Mouse (Mus musculus) E14TG2a.4 (cell line): ENCODE measurements around the gene Cpeb4.

Experiments used
- CTCF ChIP-seq: conservative IDR thresholded peaks from 2 replicates; pipeline ENCODE4 v1.5.1; 2014; ENCODE audit warnings: low read length
- NANOG ChIP-seq: IDR thresholded peaks from 2 replicates; pipeline ENCODE4 v1.6.1; 2014; ENCODE audit warnings: borderline replicate concordance, low read length, mixed read lengths
- POU5F1 ChIP-seq: IDR thresholded peaks from 2 replicates; pipeline ENCODE4 v1.6.1; 2014; ENCODE audit warnings: low read length, borderline replicate concordance

DNA sequence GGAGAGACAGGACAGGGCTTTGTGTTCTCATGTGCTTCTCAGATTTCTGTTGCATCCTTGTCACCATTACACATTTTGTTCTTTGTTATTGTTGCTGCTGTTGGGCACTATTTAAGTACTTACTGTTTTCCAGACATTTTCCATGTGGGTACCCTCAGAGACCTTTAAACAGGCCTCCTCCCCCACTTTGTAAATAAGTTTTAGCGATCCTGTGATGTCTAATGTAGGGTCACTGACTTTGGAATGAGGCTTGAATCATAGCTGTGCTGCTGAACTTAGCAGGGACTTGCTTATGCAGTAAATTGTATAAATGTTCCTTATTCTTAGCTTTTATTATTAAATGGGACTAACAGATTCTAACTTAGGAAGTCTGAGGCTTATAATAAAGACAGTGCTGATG, 13.8 kb downstream of the Cpeb4 start:
- TF ChIP-seq CTCF (no peak), NANOG (no peak), POU5F1 (no peak)
